Mouse (Mus musculus) right cerebral cortex, postnatal 4 days (tissue): ENCODE results near the gene Tnk2.

Source experiments
- DNase-seq: peaks from one replicate; pipeline ENCODE4 v3.0.0-alpha.2; 2022

Tnk2 gene

DNA sequence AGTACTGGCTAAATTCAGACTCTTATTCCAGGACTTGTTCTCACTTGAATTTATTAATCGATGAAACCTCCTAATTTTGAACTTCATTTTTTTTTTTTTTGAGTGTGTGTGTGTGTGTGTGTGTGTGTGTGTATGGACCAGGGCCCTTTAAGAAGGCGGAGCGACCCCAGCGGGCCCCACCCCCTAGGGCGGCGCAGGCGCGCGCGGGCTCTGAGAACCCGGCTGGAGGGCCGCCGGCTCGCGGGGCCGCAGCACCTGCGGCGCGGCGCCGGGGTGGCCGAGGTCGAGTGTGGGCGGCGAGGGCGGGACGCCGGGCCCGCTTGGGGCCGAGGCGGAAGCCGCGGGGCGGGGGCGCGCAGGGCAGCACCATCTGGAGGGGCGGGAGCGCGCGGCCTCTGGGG lies at the start of gene Tnk2:
TSS of gene Tnk2 (plus strand) at position 214 of the 401 bp plus-strand sequence.
- DNase-seq = peak; percentile 87

DNA sequence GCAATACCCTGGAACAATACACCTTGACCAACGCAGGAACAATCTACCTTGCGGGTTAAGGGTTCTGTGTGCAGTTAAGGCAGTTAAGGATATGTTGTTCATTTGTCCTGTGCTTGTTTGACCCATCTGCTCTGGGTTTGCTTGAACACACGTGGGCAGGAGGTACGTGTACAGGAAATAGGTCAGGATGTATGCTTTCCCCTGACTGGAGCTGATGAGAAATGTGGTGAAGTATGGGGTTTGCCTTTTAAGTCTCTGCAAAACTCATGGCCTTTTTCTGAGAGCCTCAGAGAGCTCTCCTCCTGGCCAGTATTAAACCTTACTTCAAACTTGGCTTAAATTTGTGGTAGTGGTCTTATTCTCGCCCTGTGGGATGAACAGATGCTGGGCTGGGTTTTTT lies 49.8 kb upstream of the Tnk2 start:
- DNase-seq = no peak

DNA sequence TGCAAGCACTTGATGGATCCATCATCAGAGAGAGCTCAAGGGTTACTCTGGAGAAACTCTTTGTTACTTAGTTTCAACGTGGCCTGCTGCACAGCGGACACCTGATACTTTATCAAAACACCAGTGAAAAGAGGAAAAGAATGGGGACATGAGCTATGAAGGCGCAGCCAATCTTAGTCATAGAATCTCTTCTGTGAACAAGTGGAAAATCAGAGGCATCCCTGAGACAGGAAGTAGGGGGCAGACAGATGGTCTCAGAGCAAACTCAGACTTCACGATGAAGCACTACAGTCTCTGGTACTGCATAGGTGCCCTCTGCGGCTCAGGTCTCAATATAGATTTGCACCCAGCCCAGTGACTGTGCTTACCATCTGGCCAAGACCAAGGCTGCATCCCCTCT lies 49.0 kb upstream of the Tnk2 start:
- DNase-seq = no peak

DNA sequence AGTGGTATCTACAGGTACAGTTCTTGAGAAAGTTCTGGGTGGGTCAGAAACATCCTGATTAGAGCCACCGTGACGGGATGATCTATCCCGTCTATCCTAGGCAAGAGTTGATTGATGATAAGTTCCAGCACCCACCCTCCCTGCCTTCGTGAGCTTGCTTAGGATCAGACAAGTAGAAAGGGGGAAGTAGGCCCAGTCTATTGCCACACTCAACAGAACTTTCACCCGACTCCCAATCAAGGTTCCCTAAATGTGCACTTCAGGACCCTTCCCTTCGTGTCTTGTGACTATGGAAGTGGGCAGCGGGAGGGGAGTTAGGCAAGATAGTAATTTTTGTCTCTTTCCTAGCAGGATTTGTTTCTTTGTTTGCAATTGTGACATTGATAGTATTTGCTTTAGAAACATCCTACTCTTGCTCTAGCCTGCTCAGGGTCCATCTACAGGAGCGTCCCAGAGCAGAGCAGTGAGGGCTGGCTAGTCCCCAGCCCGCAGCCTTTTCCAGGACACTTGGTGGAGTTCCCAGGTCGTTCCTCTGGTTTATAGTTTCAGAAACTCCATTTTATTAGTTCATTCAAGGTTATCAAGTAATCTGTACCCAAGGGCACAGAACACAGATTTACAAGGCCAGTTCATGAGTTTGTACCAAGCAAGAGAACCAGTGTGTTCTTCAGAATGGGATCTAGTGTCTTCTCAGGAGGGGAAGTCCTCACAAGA lies 48.4 kb upstream of the Tnk2 start:
- no peak for DNase-seq

DNA sequence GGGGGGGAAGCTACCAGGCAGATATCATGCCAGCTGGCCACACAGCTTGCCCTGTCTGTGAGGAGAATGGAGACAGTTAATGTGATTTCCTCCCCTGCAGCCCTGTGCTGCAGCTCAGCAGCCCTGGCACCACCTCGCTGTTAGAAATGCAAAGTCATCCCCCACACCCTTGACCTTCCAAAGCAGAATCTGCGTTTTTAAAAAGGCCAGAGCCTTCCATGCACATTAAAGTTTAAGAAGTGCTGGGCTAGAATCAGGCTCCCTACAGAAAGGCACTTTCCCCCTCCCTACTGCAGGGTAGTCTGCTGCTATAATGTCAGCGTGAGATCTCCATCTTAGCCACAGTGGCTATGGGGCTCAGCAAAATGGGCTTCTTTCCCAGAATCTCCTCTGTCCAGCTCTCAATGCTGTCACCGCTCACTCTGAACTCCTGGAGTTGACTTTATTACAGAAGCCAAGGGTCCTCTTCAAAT lies 45.7 kb upstream of the Tnk2 start:
- DNase-seq = no peak

DNA sequence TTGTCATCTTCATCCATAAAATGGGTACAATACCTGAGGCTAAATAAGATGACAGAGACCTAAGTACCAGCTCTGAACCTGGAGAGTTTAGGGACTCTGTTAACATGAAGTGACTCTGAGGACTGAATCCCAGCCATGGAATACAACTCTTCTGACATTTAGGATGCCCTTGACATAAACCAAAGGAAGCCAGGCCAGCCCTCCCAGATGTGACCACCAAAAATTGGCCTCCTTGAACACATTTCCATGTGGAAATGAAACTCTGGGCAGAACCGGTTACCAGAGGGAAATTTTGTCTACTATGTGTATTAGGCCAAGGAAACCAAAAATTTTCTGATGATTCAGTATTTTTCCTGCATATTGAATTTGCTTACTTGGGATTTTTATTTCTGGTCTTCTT lies 44.5 kb upstream of the Tnk2 start:
- no peak for DNase-seq

GRCm38 (mm10) chr16:32602193-32602685 lies 41.4 kb upstream of the Tnk2 start:
- DNase-seq = no peak

GRCm38 (mm10) chr16:32607562-32608343 lies 35.9 kb upstream of the Tnk2 start:
- no peak for DNase-seq

GRCm38 (mm10) chr16:32608344-32608711 lies 35.3 kb upstream of the Tnk2 start:
- no peak for DNase-seq

DNA sequence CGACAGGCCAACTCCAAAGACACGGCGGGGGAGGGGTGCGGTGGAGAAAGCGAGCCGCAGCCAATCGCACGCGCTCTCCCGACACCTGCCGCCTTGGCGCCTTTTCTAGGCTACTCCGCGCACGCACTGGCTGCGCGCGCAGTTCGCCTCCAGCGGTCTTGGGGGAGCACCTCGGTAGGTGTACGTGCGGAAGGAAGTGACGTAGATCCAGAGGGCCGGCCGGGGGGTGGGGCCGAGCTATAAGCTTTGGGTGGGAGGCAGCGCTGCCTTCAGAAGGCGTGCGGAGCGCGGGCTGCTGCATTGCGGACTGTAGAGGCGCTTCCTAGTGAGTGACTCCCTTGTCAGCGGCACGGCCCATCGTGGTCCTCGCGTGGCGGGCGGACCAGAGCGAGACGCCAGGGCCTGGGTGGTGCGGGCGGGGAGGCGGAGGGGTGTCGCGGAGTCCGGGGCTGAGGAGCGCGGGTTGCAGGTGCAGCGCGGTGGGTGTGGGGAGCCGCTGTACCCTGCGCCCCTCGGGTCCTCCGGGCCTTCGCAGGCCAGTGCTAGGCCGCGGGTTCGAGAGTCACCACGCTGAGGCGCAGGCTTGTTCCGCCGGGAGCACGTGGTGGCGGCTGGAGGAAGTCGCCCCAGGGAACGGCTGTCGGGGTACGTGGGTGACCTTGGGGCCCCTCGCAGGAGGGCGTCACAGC lies 34.8 kb upstream of the Tnk2 start, which contains the start of gene Tfrc:
TSS of gene Tfrc (plus strand) at position 209 of the 689 bp plus-strand sequence.
- DNase-seq = peak; percentile 97

- DNase-seq = no peak
Observed at GRCm38 (mm10) chr16:32609401-32609779, 34.3 kb upstream of the Tnk2 start.

DNA sequence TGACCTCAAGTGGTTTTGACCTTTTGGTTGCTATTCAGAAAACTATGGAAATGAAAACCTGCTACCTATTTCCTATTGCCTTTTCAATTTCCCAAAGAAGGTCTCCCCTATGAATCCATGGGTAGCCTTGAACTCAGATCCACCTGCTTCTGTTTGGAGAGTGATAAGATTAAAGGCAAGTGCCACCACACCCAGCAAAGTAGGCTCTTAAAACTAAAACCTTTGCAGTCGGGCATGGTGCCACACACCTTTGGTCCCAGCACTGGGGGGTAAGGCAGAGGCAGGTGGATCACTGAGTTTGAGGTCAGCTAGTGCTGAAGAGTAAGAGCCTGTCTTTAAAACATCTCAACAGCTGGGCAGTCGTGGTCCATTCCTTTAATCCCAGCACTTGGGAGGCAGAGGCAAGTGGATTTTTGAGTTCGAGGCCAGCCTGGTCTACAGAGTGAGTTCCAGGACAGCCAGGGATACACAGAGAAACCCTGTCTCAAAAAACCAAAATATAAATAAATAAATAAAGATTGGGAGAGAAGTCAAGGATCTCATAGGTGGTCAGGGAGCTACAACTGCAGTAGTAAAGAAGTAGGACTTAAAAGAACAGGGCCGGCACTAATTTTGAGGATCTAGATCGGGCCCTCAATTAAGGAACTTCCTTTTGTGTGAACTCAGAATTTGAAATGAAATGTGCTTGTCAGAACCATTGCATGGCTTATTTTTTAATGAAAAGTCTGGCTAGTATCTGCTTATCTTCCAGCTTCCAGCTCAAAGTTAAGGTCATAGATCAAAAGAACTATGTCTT lies 33.0 kb upstream of the Tnk2 start:
- no peak for DNase-seq

DNA sequence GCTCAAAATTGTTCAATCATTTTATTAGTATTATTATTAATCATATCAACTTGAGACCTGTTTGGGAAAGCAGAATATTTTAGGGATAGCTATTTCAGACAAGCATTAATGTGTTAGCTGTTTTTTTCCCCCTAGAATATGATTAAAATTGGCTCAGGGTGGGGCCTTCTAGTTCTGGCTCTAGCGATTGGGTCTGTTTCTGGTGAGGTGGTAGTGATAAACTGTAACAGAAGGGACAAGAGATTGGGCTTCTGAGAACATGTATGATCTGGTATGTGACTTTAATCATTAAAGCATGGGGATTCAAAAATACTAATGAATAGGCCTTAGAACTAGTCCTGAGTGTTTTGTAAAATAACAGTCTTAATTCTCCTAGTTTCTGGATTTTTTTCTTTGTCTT lies 31.6 kb upstream of the Tnk2 start:
- DNase-seq = no peak

- no peak for DNase-seq
Observed at GRCm38 (mm10) chr16:32613269-32613834, 30.3 kb upstream of the Tnk2 start.

DNA sequence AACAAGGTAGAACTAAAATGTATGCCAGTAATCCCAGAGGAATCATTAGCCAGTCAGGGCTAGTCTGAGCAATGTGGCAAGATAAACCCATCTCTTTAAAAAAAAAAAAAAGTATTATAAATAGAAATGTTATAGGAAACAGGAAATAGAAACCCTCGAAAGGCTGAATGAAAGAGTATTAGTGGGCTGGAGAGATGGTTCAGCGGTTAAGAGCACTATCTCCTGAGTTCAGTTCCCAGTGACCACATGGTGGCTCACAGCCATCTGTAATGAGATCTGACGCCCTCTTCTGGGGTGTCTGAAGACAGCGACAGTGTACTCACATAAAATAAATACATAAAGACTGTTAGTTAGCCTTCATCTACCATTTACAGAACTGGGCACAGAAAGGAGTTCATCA lies 29.6 kb upstream of the Tnk2 start:
- DNase-seq = no peak

DNA sequence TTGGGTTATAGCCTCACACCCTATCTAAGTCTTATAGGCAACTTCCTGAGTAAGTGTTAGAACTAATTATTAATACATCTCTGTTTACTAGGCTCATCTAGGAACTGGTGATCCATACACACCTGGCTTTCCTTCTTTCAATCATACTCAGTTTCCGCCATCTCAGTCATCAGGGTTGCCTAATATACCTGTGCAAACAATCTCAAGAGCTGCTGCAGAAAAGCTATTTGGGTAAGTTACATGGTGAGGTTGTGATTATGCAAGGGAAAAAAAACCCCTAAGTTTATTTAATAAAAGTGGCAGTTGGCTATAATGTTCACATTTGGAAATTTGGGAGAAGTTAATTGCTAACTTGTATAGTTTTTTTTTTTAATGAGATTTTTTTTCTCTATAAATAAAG lies 24.7 kb upstream of the Tnk2 start:
- DNase-seq = no peak

DNA sequence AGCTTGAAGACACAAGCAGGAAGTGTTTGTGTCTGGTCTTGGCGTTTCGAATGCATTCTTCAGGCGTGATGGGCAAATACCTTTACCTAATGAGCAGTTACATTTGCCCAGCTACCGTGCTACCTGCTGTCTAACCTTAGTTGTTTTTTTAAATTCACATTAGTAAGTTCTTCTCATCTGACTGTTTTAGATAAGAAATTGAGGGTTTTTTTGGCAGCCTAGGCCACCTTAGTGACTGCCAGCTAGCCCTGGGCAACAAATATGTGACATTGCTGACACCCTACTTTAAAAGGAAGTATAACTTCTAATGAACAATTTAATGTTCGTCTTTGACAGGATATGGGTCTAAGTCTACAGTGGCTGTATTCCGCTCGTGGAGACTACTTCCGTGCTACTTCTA lies 15.5 kb upstream of the Tnk2 start:
- DNase-seq = no peak

- no peak for DNase-seq
Observed at GRCm38 (mm10) chr16:32632328-32632824, 11.3 kb upstream of the Tnk2 start.

GRCm38 (mm10) chr16:32633486-32634012 lies 10.1 kb upstream of the Tnk2 start:
- no peak for DNase-seq

DNA sequence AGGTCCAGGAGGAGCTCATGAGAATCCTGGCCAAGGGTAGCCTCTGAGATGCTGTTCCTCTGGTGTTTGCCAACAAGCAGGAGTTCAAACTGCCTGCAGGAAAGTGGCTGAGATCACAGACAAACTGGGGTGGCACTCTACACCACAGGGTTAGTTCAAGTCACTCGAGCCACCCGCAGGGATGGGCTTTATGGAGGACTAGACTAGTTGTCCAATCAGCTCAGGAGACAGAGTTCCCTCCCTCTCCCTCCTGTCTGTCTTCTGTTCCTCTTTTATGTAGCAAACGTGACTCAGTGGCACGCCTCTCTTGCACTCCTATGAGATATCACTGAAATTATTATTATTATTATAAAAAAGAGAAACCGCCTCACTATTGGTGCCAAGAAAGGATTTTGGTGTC lies 9.5 kb upstream of the Tnk2 start:
- no peak for DNase-seq

DNA sequence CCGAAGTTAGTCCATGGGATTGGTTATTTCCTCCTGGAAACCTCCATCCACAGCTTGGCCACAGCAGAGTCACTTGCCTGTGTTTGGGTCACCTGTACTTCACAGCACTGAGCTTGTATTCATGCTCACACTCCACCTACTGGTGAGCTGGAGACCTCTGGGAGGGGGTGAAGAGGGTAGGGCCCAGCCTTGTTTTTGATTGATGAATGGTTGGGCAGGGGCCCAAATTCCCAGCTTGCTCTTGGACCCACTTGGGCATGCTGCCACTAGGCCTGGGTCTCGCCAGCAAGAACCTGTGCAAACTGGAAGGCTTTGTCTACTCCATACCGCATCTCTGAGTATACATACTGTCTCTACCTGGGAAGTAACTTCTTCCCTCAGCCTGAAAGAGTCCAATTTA lies 8.4 kb upstream of the Tnk2 start:
- no peak for DNase-seq

- DNase-seq = no peak
Observed at GRCm38 (mm10) chr16:32636331-32636730, 7.3 kb upstream of the Tnk2 start.
